Mouse (Mus musculus) heart, embryonic 11.5 days (tissue): Measurements from ENCODE around the gene Tpk1. TPM values are rescaled to one million over a fixed set of nuclear protein-coding genes. Genes with fewer than 3 reads are reported as not detected.

ENCODE experiments used
- ATAC-seq: fragments of 200-750 bp; cut with Nextera tagmentation; replicated peaks from 2 replicates; pipeline ENCODE4 v1.8.0; 2017; ENCODE audit warnings: moderate library complexity; ENCODE audit not compliant: insufficient number of reproducible peaks, low FRiP score, low TSS enrichment
- H3K27ac ChIP-seq: fragments of 300-500 bp; sonication (generic); 2 replicates; pipeline ENCODE4 v1.5.1; 2014; ENCODE audit warnings: mild to moderate bottlenecking, low read depth, low read length
- H3K27me3 ChIP-seq: fragments of 300-500 bp; sonication (generic); 2 replicates; pipeline ENCODE4 v1.6.1; 2014; ENCODE audit warnings: mild to moderate bottlenecking, low read length, mixed read lengths; ENCODE audit not compliant: control insufficient read depth, insufficient read depth
- H3K36me3 ChIP-seq: fragments of 300-500 bp; sonication (generic); 2 replicates; pipeline ENCODE4 v1.6.1; 2014; ENCODE audit warnings: mild to moderate bottlenecking, low read length, moderate library complexity, mixed read lengths; ENCODE audit not compliant: control insufficient read depth, insufficient read depth
- H3K4me1 ChIP-seq: fragments of 300-500 bp; sonication (generic); 2 replicates; pipeline ENCODE4 v1.6.1; 2014; ENCODE audit warnings: low read length; ENCODE audit not compliant: control insufficient read depth, insufficient read depth
- H3K4me2 ChIP-seq: fragments of 300-500 bp; sonication (generic); 2 replicates; pipeline ENCODE4 v1.6.1; 2014; ENCODE audit warnings: mild to moderate bottlenecking, moderate library complexity
- H3K4me3 ChIP-seq: fragments of 300-500 bp; sonication (generic); 2 replicates; pipeline ENCODE4 v1.5.1; 2014; ENCODE audit warnings: low read depth, low read length
- H3K9ac ChIP-seq: fragments of 300-500 bp; sonication (generic); 2 replicates; pipeline ENCODE4 v1.6.1; 2014; ENCODE audit warnings: mild to moderate bottlenecking, low read depth, low read length, moderate library complexity
- H3K9me3 ChIP-seq: fragments of 300-500 bp; sonication (generic); replicated peaks from 2 replicates; pipeline ENCODE4 v1.6.1; 2016; ENCODE audit warnings: low read length; ENCODE audit not compliant: control insufficient read depth
- WGBS: fragments of 180-500 bp; shearing (Covaris S2); extraction: QIAGEN DNeasy Blood & Tissue Kit; methylation state at CpG from one replicate; pipeline ENCODE4 v1.1.7; 2014; ENCODE audit not compliant: insufficient replicate concordance; 5-methylcytosine and 5-hydroxymethylcytosine counted together
- polyA plus RNA-seq: library from polyadenylated mRNA; unstranded; fragments of >200 nt; fragmentation: Nextera tagmentation; extraction: Ambion mirVana; gene quantifications from 2 replicates; pipeline ENCODE4 v1.2.1, GENCODE M21; 2014

Tpk1 gene
- polyA plus RNA-seq, 1 experiment from 2014 or later, result 7.1 TPM

GRCm38 (mm10) chr6:43335619-43336234 is 330.4 kb downstream of the Tpk1 start:
- Histone ChIP-seq H3K4me3 (no peak overlapping the region), H3K36me3 (no peaks in the 10 kb centered on the region), H3K4me2 (no peak overlapping the region), H3K9me3 (no peaks in the 10 kb centered on the region), H3K27me3 (no peaks in the 10 kb centered on the region), H3K4me1 (peaks cover 3% of the 10 kb centered on the region; the same call in 1 of the 2 replicates), H3K27ac (no peak overlapping the region), H3K9ac (no peak overlapping the region)
- ATAC-seq, result no peak
- 78% methylated on average over 3 of the region's 3 CpGs for WGBS

- WGBS, result 65% methylated on average over 4 of the region's 4 CpGs
- Histone ChIP-seq H3K9ac (no peak overlapping the region), H3K4me1 (peaks cover 3% of the 10 kb centered on the region; the same call in 1 of the 2 replicates), H3K27me3 (no peaks in the 10 kb centered on the region), H3K27ac (no peak overlapping the region), H3K9me3 (no peaks in the 10 kb centered on the region), H3K4me2 (no peak overlapping the region), H3K36me3 (no peaks in the 10 kb centered on the region), H3K4me3 (no peak overlapping the region)
- no peak for ATAC-seq
Measured at GRCm38 (mm10) chr6:43333479-43333878, 332.6 kb downstream of the Tpk1 start.

- H3K4me3 ChIP-seq, result no peak overlapping the region
Measured at GRCm38 (mm10) chr6:43312961-43313656, 353.0 kb downstream of the Tpk1 start.

GRCm38 (mm10) chr6:43312546-43312945 is 353.5 kb downstream of the Tpk1 start:
- Histone ChIP-seq H3K27ac (no peak overlapping the region), H3K4me1 (no peaks in the 10 kb centered on the region), H3K36me3 (no peaks in the 10 kb centered on the region), H3K9ac (no peak overlapping the region), H3K9me3 (no peaks in the 10 kb centered on the region), H3K4me3 (no peak overlapping the region), H3K27me3 (no peaks in the 10 kb centered on the region), H3K4me2 (no peak overlapping the region)
- ATAC-seq, result no peak

More at GRCm38 (mm10) chr6:43312961-43313656, 353.0 kb downstream of the Tpk1 start:
- 74% methylated on average over 8 of the region's 8 CpGs for WGBS
- H3K27me3 ChIP-seq, result no peaks in the 10 kb centered on the region
- H3K27ac ChIP-seq, result no peak overlapping the region
- H3K9me3 ChIP-seq, result no peaks in the 10 kb centered on the region
- no peak overlapping the region for H3K9ac ChIP-seq
- no peak for ATAC-seq
- H3K4me2 ChIP-seq, result no peak overlapping the region
- H3K36me3 ChIP-seq, result no peaks in the 10 kb centered on the region
- no peaks in the 10 kb centered on the region for H3K4me1 ChIP-seq

DNA sequence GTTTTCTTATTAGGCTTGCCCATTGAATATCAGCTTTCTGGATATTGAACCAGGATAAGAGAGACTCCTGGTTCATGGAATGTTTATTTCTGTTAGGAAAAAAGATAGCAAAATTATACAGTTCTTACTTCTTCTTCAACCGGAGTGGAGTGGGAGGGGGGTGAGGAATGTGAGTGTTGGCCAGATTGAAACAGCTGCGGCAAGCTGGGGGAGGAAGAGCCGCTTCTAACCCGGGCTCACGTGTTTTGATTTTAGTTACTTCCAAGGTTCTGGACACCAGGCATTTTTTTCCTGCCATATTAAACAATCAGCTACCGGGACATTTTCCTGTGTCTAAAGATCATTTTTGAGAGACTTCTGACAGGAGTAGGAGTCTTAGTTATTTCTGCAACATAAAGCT is 356.0 kb downstream of the Tpk1 start:
- no peaks in the 10 kb centered on the region for H3K36me3 ChIP-seq
- 47% methylated on average over 6 of the region's 6 CpGs for WGBS
- no peaks in the 10 kb centered on the region for H3K27me3 ChIP-seq

DNA sequence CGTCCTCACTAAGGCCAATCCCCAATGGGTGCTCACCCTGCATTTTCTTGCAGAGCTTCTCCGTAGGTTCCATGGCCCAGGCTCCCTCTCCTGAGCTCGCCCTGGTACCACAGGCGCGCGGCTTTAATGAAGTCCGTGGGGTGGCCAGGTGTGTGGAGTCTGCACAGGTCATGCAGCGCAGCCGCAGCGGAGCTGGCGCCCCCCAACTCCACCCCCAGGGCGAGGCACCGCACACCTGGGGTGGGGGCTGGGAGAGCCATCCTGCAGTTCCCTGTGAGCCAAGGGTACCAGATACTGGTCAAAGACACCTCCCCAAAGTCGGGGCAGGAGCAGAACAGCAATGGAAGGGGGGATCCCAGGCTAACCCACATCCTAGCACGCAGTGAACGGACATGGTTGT is 356.6 kb downstream of the Tpk1 start, which contains the start of gene Nobox:
TSS of gene Nobox (minus strand) at position 101 of the 400 bp plus-strand sequence.
- WGBS, result 57% methylated on average over 16 of the region's 16 CpGs
- H3K9me3 ChIP-seq, result no peaks in the 10 kb centered on the region
- no peak within 1 kb of the TSS for H3K4me2 ChIP-seq
- no peak within 1 kb of the TSS for H3K27ac ChIP-seq
- H3K36me3 ChIP-seq, result no peaks in the 10 kb centered on the region
- no peak for ATAC-seq
- no peaks in the 10 kb centered on the region for H3K4me1 ChIP-seq
- no peak within 1 kb of the TSS for H3K4me3 ChIP-seq
- H3K27me3 ChIP-seq, result no peaks in the 10 kb centered on the region
- H3K9ac ChIP-seq, result no peak within 1 kb of the TSS

More for the DNA sequence above, 356.0 kb downstream of the Tpk1 start:
- H3K9me3 ChIP-seq, result no peaks in the 10 kb centered on the region
- H3K9ac ChIP-seq, result no peak overlapping the region
- no peak overlapping the region for H3K4me3 ChIP-seq
- no peaks in the 10 kb centered on the region for H3K4me1 ChIP-seq
- H3K27ac ChIP-seq, result no peak overlapping the region
- H3K4me2 ChIP-seq, result no peak overlapping the region
- no peak for ATAC-seq

DNA sequence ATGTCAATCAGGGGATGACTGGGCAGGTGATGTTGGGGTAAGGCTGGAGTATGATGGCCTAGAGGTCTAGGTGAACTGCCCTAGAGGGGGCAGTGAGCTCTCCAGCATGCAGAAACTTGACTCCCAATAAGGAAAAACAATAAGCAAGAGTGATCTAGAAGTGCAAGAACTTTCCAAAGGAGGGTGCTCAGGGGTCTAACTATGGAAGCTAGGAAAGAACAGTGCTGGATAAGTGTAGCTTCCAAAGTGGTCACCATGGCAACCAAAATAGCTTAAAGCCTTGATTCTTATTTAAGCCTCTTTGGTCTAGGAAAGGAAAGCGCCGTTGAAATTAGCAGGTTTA is 368.6 kb downstream of the Tpk1 start:
- no peak for ATAC-seq
- Histone ChIP-seq H3K27ac (no peak overlapping the region), H3K4me2 (no peak overlapping the region), H3K36me3 (no peaks in the 10 kb centered on the region), H3K27me3 (no peaks in the 10 kb centered on the region), H3K4me1 (peaks cover 6% of the 10 kb centered on the region; the same call in 1 of the 2 replicates), H3K4me3 (no peak overlapping the region), H3K9me3 (no peaks in the 10 kb centered on the region), H3K9ac (no peak overlapping the region)
- 38% methylated on average over 2 of the region's 2 CpGs for WGBS

- Histone ChIP-seq H3K27ac (no peak overlapping the region), H3K4me3 (no peak overlapping the region), H3K9ac (no peak overlapping the region), H3K36me3 (no peaks in the 10 kb centered on the region), H3K4me1 (peaks cover 6% of the 10 kb centered on the region; the same call in 1 of the 2 replicates), H3K4me2 (no peak overlapping the region), H3K9me3 (no peaks in the 10 kb centered on the region), H3K27me3 (no peaks in the 10 kb centered on the region)
- 35% methylated on average over 7 of the region's 7 CpGs for WGBS
- no peak for ATAC-seq
Measured at GRCm38 (mm10) chr6:43296798-43297507, 369.1 kb downstream of the Tpk1 start.
